Mouse (Mus musculus) heart, embryonic 10.5 days (tissue): ENCODE data around the gene Ormdl2. TPM values are rescaled to one million over a fixed set of nuclear protein-coding genes. Genes with fewer than 3 reads are reported as not detected.

ENCODE experiments used
- DNase-seq: peaks from one replicate; pipeline ENCODE4 v3.0.0-alpha.2; 2017; ENCODE audit warnings: low spot score
- H3K27ac ChIP-seq: fragments of 300-500 bp; sonication (generic); 2 replicates; pipeline ENCODE4 v1.5.1; 2016; ENCODE audit warnings: mild to moderate bottlenecking
- H3K27me3 ChIP-seq: fragments of 300-500 bp; sonication (generic); 2 replicates; pipeline ENCODE4 v1.6.1; 2016; ENCODE audit warnings: mild to moderate bottlenecking; ENCODE audit not compliant: poor library complexity, insufficient read depth, severe bottlenecking
- H3K36me3 ChIP-seq: fragments of 300-500 bp; sonication (generic); 2 replicates; pipeline ENCODE4 v1.6.1; 2016; ENCODE audit warnings: mild to moderate bottlenecking, moderate library complexity
- H3K4me1 ChIP-seq: fragments of 300-500 bp; sonication (generic); 2 replicates; pipeline ENCODE4 v1.6.1; 2016; ENCODE audit warnings: mild to moderate bottlenecking
- H3K4me3 ChIP-seq: fragments of 300-500 bp; sonication (generic); 2 replicates; pipeline ENCODE4 v1.5.1; 2016; ENCODE audit warnings: mild to moderate bottlenecking, moderate library complexity
- H3K9me3 ChIP-seq: fragments of 300-500 bp; sonication (generic); 2 replicates; pipeline ENCODE4 v1.6.1; 2016; ENCODE audit warnings: mild to moderate bottlenecking, moderate library complexity
- WGBS: fragments of 180-500 bp; shearing (Covaris S2); methylation state at CpG from one replicate; pipeline ENCODE4 v1.1.7; 2016; 5-methylcytosine and 5-hydroxymethylcytosine counted together
- polyA plus RNA-seq: library from polyadenylated mRNA; unstranded; fragments of >200 nt; fragmentation: Nextera tagmentation; extraction: Ambion mirVana; gene quantifications from 2 replicates; pipeline ENCODE4 v1.2.1, GENCODE M21; 2016

The Ormdl2 gene
- 65.1 and 78.6 TPM in 2 replicates for polyA plus RNA-seq

DNA sequence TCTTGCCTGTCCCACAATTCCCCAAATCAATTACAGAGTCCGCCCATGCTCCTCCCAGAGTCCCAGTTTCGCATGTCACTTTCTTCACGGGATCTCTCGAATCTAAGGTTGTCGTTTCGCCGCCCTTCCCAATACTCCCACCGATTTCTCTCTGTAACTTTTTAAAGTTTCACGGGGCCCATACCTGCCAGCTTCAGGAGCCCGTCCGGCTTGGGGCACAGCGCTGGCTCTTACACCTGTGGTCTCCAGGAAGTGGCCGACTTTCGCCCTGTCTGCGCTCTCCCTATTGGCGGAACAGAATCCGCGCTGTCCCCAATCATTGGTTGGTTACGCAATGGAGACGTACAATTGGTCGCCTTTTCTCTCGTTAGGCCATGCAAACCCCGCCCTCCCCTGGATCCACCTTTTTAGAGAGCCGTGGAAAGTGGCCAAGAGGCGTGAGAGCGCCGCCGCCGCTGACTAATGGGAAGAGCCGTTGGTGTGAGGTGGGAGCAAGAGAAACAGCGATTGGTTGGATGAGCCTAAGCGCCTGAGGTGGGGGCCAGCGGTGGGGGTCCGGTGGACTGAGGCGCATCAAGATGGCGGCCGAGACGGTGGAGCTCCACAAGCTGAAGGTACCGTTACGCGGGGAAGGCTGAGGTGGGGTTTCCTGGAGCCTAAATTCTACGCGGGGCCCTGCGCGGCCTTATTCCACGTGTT, at the start of gene Ormdl2:
TSS of gene Ormdl2 (minus strand) at position 288 of the 699 bp plus-strand sequence.
- DNase-seq = peak; percentile 100
- peaks cover 40% of the 10 kb centered on the region for H3K36me3 ChIP-seq
- H3K4me3 ChIP-seq = peak within 1 kb of the TSS; percentile 86
- no peaks in the 10 kb centered on the region for H3K27me3 ChIP-seq
- H3K4me1 ChIP-seq = peaks cover 16% of the 10 kb centered on the region
- peak within 1 kb of the TSS; percentile 93 for H3K27ac ChIP-seq
- no peaks in the 10 kb centered on the region for H3K9me3 ChIP-seq
- WGBS = under 1% methylated on average over 46 of the region's 46 CpGs

DNA sequence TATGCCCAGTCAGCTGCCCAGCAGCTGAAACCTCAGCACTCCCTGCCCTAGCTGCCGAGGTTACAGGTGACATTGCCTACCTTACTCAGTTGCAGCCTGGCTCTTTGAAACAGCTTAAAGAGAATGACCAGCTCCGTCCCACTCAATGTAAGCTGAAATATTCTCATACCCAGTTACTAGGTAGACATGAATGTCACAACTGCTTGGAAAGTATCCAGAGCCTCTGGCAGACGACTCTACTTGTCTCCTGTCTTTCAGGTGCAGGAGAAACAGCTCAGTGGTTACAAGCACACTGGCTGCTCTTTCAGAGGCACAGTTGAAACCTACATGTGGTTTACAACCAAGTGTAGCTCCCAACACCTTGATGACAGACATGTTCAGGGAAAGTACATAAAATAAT, 48.9 kb upstream of the Ormdl2 start:
- Histone ChIP-seq H3K36me3 (peaks cover 64% of the 10 kb centered on the region), H3K4me1 (no peaks in the 10 kb centered on the region), H3K4me3 (no peak overlapping the region), H3K27ac (no peak overlapping the region), H3K27me3 (no peaks in the 10 kb centered on the region), H3K9me3 (no peaks in the 10 kb centered on the region)
- WGBS = 82% methylated on average over 3 of the region's 3 CpGs
- no peak for DNase-seq

DNA sequence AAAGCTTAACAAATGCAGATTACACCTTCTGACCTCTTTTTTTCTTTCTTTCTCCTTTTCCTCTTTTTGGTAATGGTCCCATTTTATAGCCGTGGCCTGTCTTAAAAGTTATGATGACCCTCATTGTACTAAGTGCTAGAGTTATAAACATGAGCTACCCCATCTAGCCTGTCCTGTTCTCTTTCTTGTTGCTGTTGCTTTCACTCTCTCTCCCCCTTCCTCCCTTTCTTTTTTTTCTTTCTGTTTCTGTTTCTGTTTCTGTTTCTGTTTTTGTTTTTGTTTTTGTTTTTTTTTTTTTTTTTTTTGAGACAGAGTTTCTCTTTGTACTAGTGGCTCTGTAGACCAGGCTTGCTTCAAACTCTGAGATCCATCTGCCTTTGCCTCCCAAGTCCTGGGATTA, 45.1 kb upstream of the Ormdl2 start:
- Histone ChIP-seq H3K27me3 (no peaks in the 10 kb centered on the region), H3K4me3 (no peak overlapping the region), H3K27ac (no peak overlapping the region), H3K36me3 (peaks cover 42% of the 10 kb centered on the region), H3K4me1 (no peaks in the 10 kb centered on the region), H3K9me3 (no peaks in the 10 kb centered on the region)
- 97% methylated on average over 1 of the region's 1 CpGs for WGBS
- DNase-seq = no peak

DNA sequence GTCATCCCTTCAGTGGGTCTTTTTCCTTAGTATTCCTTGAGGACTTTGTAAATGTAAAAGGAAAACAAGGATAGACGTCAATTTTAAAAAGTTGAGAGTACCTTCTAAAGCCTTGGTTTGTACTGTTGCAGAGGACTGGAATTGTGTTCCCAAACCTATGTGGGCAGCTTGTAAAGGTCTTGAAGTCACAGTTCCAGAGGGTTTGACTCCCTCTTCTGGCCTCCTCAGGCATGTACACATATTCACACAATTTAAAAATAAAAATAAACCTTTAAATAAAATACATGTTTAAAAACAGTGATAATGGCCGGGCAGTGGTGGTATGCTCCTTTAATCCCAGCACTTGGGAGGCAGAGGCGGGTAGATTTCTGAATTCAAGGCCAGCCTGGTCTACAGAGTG, 44.6 kb upstream of the Ormdl2 start:
- 85% methylated on average over 3 of the region's 3 CpGs for WGBS
- Histone ChIP-seq H3K36me3 (peaks cover 40% of the 10 kb centered on the region), H3K4me1 (no peaks in the 10 kb centered on the region), H3K4me3 (no peak overlapping the region), H3K27ac (no peak overlapping the region), H3K27me3 (no peaks in the 10 kb centered on the region), H3K9me3 (no peaks in the 10 kb centered on the region)
- no peak for DNase-seq

DNA sequence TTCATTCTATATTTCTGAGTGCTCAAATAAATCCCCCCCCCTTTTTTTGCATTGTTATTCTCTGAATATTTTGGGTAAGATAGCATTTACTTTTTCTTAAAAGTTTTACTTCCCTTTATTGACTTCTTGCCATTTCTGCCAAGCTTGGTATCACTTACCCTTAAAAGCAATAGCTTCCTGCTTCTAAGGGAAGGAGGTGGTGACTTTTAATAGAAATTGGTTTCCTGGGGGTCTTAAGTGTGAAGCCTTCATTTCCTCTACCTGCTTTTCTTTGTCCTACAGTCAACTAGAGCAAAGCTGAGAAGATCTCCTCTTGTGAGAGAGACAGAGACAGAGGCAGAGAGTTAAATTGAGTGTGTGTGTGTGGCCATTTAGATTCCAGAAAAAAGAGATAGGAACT, 39.7 kb upstream of the Ormdl2 start:
- Histone ChIP-seq H3K4me1 (no peaks in the 10 kb centered on the region), H3K4me3 (no peak overlapping the region), H3K27me3 (no peaks in the 10 kb centered on the region), H3K27ac (no peak overlapping the region), H3K36me3 (peaks cover 39% of the 10 kb centered on the region), H3K9me3 (no peaks in the 10 kb centered on the region)
- no peak for DNase-seq

DNA sequence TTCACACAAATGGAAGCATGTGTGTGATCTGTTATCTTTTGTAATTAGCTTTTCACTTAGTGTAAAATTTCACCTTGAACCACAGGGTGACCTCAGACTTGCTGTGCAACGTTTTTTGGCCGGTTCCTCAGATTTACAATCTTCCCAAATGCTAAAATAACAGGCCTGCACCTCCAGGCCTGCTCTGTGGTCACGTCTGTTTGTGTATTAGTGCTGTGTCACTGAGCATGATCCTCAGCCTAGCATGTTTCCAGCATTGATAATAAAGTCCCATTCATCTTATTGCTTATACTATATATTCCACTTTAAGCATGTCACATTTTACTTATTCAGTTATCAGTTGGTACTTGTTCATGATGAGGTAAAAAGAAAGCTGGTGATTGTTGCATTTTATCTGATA, 28.9 kb upstream of the Ormdl2 start:
- Histone ChIP-seq H3K27me3 (no peaks in the 10 kb centered on the region), H3K4me3 (no peak overlapping the region), H3K27ac (no peak overlapping the region), H3K36me3 (peaks cover 73% of the 10 kb centered on the region), H3K4me1 (no peaks in the 10 kb centered on the region), H3K9me3 (no peaks in the 10 kb centered on the region)
- 79% methylated on average over 3 of the region's 3 CpGs for WGBS
- no peak for DNase-seq

DNA sequence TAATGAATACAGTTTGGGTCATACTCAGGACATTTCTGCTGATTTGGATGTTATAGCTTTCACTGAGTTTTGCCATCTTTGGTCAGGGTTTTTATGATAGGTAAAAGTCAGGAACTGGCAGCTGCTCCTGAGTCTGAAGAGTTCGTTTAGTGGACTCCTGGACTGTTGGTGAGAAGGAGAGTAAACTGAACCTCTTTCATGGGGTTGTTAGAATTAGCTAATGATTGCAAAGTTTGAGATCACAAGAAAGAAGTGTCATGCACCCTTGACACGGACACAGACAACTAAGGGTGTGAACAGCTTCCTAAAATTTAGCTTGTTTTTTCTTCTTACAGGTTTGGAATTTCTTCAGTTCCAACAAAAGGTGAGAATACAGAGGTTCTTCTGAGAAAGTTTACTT, 27.0 kb upstream of the Ormdl2 start:
- peaks cover 77% of the 10 kb centered on the region for H3K36me3 ChIP-seq
- H3K27me3 ChIP-seq = no peaks in the 10 kb centered on the region
- no peaks in the 10 kb centered on the region for H3K4me1 ChIP-seq
- no peak overlapping the region for H3K4me3 ChIP-seq
- WGBS = 81% methylated on average over 2 of the region's 2 CpGs
- no peak for DNase-seq
- no peaks in the 10 kb centered on the region for H3K9me3 ChIP-seq
- H3K27ac ChIP-seq = no peak overlapping the region

DNA sequence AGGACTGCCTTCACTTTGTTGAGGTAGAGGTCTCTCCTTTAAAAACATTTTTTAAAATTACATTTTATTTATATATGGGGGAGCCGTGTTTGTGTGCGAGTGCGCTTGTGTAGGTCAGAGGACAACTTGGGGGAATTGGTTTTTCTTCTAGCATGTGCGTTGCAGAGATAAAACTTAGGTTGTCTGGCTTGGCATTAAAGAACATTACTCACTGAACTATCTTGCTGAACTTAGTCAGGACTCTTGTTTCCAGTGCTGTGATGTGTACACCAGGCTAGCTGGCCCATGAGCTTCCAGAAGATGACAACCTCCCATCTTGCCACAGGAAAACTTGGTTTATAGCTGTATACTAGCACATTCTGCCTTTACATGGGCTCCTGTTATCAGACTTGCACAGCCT, 25.2 kb upstream of the Ormdl2 start:
- 97% methylated on average over 4 of the region's 4 CpGs for WGBS
- DNase-seq = no peak
- H3K27ac ChIP-seq = no peak overlapping the region
- H3K4me1 ChIP-seq = no peaks in the 10 kb centered on the region
- H3K36me3 ChIP-seq = peaks cover 78% of the 10 kb centered on the region
- no peak overlapping the region for H3K4me3 ChIP-seq
- H3K9me3 ChIP-seq = no peaks in the 10 kb centered on the region
- no peaks in the 10 kb centered on the region for H3K27me3 ChIP-seq

DNA sequence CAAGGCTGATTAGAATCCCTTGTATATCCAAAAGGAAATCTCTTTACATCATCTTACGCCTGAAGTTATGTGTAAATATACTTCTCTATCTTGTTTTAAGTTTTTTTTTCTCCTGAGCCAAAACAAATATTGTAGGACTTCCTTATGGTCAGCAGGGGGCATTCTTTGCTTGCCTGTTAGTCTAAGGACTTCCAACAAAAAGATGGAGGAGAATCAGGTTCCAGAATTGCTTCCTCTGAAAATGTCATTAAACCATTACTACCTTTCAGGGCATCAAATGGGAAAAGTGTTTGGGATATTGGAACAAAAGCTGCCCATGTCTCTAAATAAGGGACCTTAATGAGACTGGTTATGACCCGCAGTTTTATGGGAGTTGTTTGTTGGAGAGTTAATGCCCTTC, 24.1 kb upstream of the Ormdl2 start:
- no peaks in the 10 kb centered on the region for H3K4me1 ChIP-seq
- peaks cover 80% of the 10 kb centered on the region for H3K36me3 ChIP-seq
- no peak for DNase-seq
- no peak overlapping the region for H3K4me3 ChIP-seq
- WGBS = 78% methylated on average over 2 of the region's 2 CpGs
- no peaks in the 10 kb centered on the region for H3K9me3 ChIP-seq
- no peak overlapping the region for H3K27ac ChIP-seq
- no peaks in the 10 kb centered on the region for H3K27me3 ChIP-seq

DNA sequence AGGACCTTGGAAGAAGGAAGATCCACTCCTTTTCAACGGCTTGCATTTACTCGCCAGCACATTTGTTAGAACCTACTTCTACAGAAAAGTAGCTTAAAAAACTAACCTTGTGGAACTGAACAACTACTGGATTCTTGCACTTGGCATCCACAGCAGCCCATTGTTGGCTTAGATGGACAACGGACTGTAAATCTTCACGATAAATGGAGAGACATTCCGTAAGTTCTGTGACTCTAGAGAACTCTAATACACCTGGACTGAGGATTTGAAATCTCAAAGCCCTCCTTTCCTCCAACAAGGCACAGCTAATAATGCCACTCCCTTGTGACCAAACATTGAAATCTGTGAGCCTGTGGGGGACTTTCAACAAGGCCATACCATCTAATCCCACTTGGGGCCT, 21.8 kb upstream of the Ormdl2 start:
- Histone ChIP-seq H3K27ac (no peak overlapping the region), H3K9me3 (no peaks in the 10 kb centered on the region), H3K4me3 (no peak overlapping the region), H3K27me3 (no peaks in the 10 kb centered on the region), H3K4me1 (no peaks in the 10 kb centered on the region), H3K36me3 (peaks cover 78% of the 10 kb centered on the region)
- 94% methylated on average over 5 of the region's 5 CpGs for WGBS
- DNase-seq = no peak

DNA sequence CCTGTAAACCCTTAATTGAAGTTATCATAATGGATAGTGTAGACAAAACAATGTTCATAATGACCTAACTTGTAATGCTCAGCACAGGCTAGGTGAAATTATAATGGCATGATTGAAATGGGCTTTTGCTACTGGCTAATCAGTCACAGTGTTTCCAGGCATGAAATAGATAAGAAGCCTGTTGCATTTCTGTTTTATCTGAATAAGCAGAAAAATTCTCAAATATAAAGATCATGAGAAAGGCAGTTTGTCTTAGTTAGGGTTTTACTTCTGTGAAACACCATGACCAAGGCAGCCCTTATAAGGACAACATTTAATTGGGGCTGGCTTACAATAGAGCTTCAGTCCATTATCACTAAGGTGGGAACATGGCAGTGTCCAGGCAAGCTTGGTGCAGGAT, 19.2 kb upstream of the Ormdl2 start:
- Histone ChIP-seq H3K4me1 (no peaks in the 10 kb centered on the region), H3K36me3 (peaks cover 80% of the 10 kb centered on the region), H3K4me3 (no peak overlapping the region), H3K27me3 (no peaks in the 10 kb centered on the region), H3K27ac (no peak overlapping the region), H3K9me3 (no peaks in the 10 kb centered on the region)
- no peak for DNase-seq

DNA sequence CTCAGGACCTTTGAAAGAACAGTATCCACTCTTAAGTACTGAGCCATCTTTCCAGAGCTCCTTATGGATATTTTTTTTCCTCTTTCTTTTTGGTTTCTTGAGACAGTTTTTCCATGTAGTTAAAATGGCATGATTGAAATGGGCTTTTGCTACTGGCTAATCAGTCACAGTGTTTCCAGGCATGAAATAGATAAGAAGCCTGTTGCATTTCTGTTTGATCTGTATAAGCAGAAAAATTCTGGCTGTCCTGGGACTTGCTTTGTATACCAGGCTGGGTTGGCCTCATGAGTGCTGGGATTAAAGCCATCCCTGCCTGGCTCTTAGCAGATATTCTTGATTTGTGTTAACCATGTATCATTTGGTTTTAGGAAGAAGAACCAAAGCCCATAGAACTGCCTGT, 18.0 kb upstream of the Ormdl2 start:
- no peaks in the 10 kb centered on the region for H3K4me1 ChIP-seq
- H3K27ac ChIP-seq = no peak overlapping the region
- peaks cover 85% of the 10 kb centered on the region for H3K36me3 ChIP-seq
- no peak for DNase-seq
- H3K4me3 ChIP-seq = no peak overlapping the region
- H3K27me3 ChIP-seq = no peaks in the 10 kb centered on the region
- no peaks in the 10 kb centered on the region for H3K9me3 ChIP-seq

DNA sequence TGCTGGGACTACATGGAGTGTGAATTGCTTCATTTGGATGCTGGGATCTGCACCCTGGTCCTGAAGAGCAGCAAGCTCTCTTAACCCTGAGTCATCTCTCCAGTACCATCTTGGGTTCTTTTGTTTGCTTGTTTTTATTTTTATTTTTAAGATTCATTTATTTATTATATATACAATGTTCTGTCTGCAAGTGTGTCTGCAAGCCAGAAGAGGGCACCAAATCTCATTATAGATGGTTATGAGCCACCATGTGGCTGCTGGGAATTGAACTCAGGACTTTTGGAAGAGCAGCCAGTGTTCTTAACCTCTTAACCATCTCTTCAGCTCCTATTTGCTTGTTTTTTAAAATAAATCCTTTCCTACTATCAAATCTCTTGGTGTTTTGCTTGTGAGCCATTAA, 16.0 kb upstream of the Ormdl2 start:
- no peaks in the 10 kb centered on the region for H3K9me3 ChIP-seq

DNA sequence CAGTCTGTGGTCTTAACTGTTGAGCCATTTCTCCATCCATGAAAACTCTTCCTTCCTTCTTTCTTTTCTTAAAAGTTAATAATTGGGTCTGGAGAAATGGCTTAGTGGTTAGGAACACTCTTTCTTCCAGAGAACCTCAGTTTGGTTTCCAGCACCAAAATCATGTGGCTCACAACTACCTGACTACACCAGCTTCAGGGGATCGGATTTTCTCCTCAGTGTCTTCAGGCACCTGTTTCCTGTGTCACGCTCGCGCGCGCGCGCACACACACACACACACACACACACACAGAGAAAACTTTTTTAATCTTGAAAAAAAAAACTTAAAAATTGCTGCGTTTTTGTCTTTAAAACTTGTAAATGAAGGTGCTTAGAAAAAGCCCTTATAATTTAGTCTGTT, 2.4 kb upstream of the Ormdl2 start:
- no peak for DNase-seq
- Histone ChIP-seq H3K27me3 (no peaks in the 10 kb centered on the region), H3K4me3 (no peak overlapping the region), H3K36me3 (peaks cover 28% of the 10 kb centered on the region), H3K9me3 (no peaks in the 10 kb centered on the region), H3K4me1 (peaks cover 16% of the 10 kb centered on the region), H3K27ac (no peak overlapping the region)
- 98% methylated on average over 9 of the region's 9 CpGs for WGBS

More for the DNA sequence above, 16.0 kb upstream of the Ormdl2 start:
- Histone ChIP-seq H3K4me3 (no peak overlapping the region), H3K4me1 (no peaks in the 10 kb centered on the region), H3K27me3 (no peaks in the 10 kb centered on the region), H3K27ac (no peak overlapping the region), H3K36me3 (peaks cover 91% of the 10 kb centered on the region)
- no peak for DNase-seq
